Mouse (Mus musculus) urinary bladder, adult 18-20 months (tissue): ENCODE measurements around the gene Smad9.
"Not testable (repeated sequence)": the region's sequence is repeated elsewhere in the genome, so short reads cannot be mapped to it uniquely, and the experiment has no call there.

Source experiments
- DNase-seq, 2 experiments: peaks; one replicate each; pipeline ENCODE4 v3.0.0; 2022; ENCODE audit warnings: low spot score in 2 of 2, mixed read lengths in 2 of 2

Gene Smad9

GRCm38 (mm10) chr3:54757446-54757845, 2.1 kb downstream of the Smad9 start:
- no peak for DNase-seq

- no peak for DNase-seq
Measured at GRCm38 (mm10) chr3:54759211-54759610, 3.8 kb downstream of the Smad9 start.

- DNase-seq: no peak
Measured at GRCm38 (mm10) chr3:54760321-54761115, 5.1 kb downstream of the Smad9 start.

- no peak for DNase-seq
Measured at GRCm38 (mm10) chr3:54761258-54761657, 5.9 kb downstream of the Smad9 start.

GRCm38 (mm10) chr3:54764418-54764817, 9.0 kb downstream of the Smad9 start:
- no peak for DNase-seq

- not testable (repeated sequence) for DNase-seq
Measured at GRCm38 (mm10) chr3:54765521-54765920, 10.1 kb downstream of the Smad9 start.

- no peak for DNase-seq
Measured at GRCm38 (mm10) chr3:54766034-54766433, 10.7 kb downstream of the Smad9 start.

GRCm38 (mm10) chr3:54766811-54767210, 11.4 kb downstream of the Smad9 start:
- no peak for DNase-seq

GRCm38 (mm10) chr3:54768592-54768991, 13.2 kb downstream of the Smad9 start:
- no peak for DNase-seq

GRCm38 (mm10) chr3:54769349-54770275, 14.2 kb downstream of the Smad9 start:
- DNase-seq: no peak

- DNase-seq: no peak
Measured at GRCm38 (mm10) chr3:54773613-54774012, 18.2 kb downstream of the Smad9 start.

GRCm38 (mm10) chr3:54775989-54776631, 20.7 kb downstream of the Smad9 start:
- no peak for DNase-seq

GRCm38 (mm10) chr3:54790601-54791000, 35.2 kb downstream of the Smad9 start:
- DNase-seq: no peak

GRCm38 (mm10) chr3:54791822-54792677, 36.7 kb downstream of the Smad9 start:
- DNase-seq: no peak

GRCm38 (mm10) chr3:54793762-54794161, 38.4 kb downstream of the Smad9 start:
- no peak for DNase-seq

- no peak for DNase-seq
Measured at GRCm38 (mm10) chr3:54795379-54795778, 40.0 kb downstream of the Smad9 start.

- DNase-seq: no peak
Measured at GRCm38 (mm10) chr3:54795806-54796205, 40.4 kb downstream of the Smad9 start.

GRCm38 (mm10) chr3:54797211-54797610, 41.8 kb downstream of the Smad9 start:
- peak in 1 of 2 experiments; percentile 36 for DNase-seq

GRCm38 (mm10) chr3:54803713-54804112, 48.3 kb downstream of the Smad9 start:
- no peak for DNase-seq

GRCm38 (mm10) chr3:54807061-54807661, 51.8 kb downstream of the Smad9 start:
- peak in 1 of 2 experiments; percentile 49 for DNase-seq
